Mouse (Mus musculus): ENCODE measurements around the gene Emsy. TPM values are rescaled to one million over a fixed set of nuclear protein-coding genes. Genes with fewer than 3 reads are reported as not detected.

The Emsy gene
- total RNA-seq, 2 experiments from 2014 or later = 16.7 to 23.8 TPM

GRCm38 (mm10) chr7:98542731-98543142, 113.8 kb downstream of the Emsy start:
- peak; percentile 70 to 85 for DNase-seq

- no peak for DNase-seq
These were observed 114.3 kb downstream of the Emsy start for GRCm38 (mm10) chr7:98542267-98542666.

GRCm38 (mm10) chr7:98541564-98541963, 115.0 kb downstream of the Emsy start:
- DNase-seq = peak in 1 of 2 experiments; percentile 5

GRCm38 (mm10) chr7:98540879-98541278, 115.7 kb downstream of the Emsy start:
- DNase-seq = no peak

- DNase-seq = peak; percentile 32
These were observed 118.5 kb downstream of the Emsy start for GRCm38 (mm10) chr7:98537967-98538573.

GRCm38 (mm10) chr7:98537210-98537966, 119.2 kb downstream of the Emsy start:
- peak; percentile 42 to 45 for DNase-seq

Other genes starting within 250 kb of the Emsy start
- under 1 TPM in 1 of 2 experiments, not detected in 1; 0.07 TPM for gene Gucy2d, start 216.4 kb downstream of the Emsy start, total RNA-seq (2021)
- 1 to 10 TPM; 7.5 to 8.0 TPM for gene Lrrc32, start 167.5 kb downstream of the Emsy start, total RNA-seq (2021)
- gene Thap12, start 46.3 kb upstream of the Emsy start, total RNA-seq (2021) = 10 to 100 TPM; 77.9 to 83.9 TPM
- 1 to 10 TPM; 5.2 to 5.8 TPM for gene Wnt11, start 178.3 kb upstream of the Emsy start, total RNA-seq (2021)

Measured in heart, adult 18-20 months (tissue).